Mouse (Mus musculus): Measurements from ENCODE around the gene Ak4. TPM values are rescaled to one million over a fixed set of nuclear protein-coding genes. Genes with fewer than 3 reads are reported as not detected.

Gene Ak4
- polyA plus RNA-seq, 1 experiment from 2014 or later, result 4.6 TPM

DNA sequence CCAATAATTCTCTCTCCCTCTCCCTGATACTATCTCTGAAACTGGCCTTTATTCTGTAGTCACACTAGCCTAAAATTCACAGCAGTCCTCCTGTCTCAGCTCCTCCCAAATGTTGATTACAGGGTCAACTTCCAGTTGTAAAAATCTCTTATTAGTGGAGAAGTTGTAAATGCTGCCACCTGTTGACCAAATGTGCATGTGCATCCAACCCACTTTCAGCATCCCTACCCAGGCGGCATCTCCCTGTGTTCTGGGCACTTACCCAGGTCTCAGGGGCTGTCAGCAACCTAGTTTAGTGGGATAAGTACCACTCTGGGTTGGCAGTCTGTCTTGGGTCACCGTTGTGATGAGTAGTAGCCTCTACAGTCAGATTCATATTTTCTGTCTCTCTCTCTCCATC is 39.3 kb downstream of the Ak4 start:
- Histone ChIP-seq H3K27me3 (ENCODE audit: control insufficient read depth, insufficient read depth, low read length) (no peaks in the 10 kb centered on the region), H3K9ac (ENCODE audit: low read length) (no peak overlapping the region), H3K27ac (replicated peaks; ENCODE audit: low read depth, low read length) (no peak overlapping the region), H3K9me3 (ENCODE audit: control insufficient read depth, low read length) (no peaks in the 10 kb centered on the region), H3K4me2 (ENCODE audit: low read depth, severe bottlenecking) (no peak overlapping the region), H3K36me3 (ENCODE audit: control insufficient read depth, insufficient read depth, low read length) (no peaks in the 10 kb centered on the region), H3K4me3 (ENCODE audit: low read depth, low read length) (no peak overlapping the region), H3K4me1 (ENCODE audit: control insufficient read depth, insufficient read depth, low read length) (no peaks in the 10 kb centered on the region)
- DNase-seq (ENCODE audit: low spot score) (peak; percentile 61), ATAC-seq (ENCODE audit: insufficient number of reproducible peaks, low FRiP score, low TSS enrichment, low read depth) (no peak)
- 54% methylated on average over 2 of the region's 2 CpGs for WGBS

- ATAC-seq (ENCODE audit: insufficient number of reproducible peaks, low FRiP score, low TSS enrichment, low read depth) (no peak), DNase-seq (ENCODE audit: low spot score) (no peak)
- no peak overlapping the region for H3K27ac ChIP-seq (replicated peaks; ENCODE audit: low read depth, low read length)
- no peak overlapping the region for H3K4me2 ChIP-seq (ENCODE audit: low read depth, severe bottlenecking)
- WGBS, result 86% methylated on average over 4 of the region's 4 CpGs
- H3K9me3 ChIP-seq (ENCODE audit: control insufficient read depth, low read length), result no peaks in the 10 kb centered on the region
- no peaks in the 10 kb centered on the region for H3K27me3 ChIP-seq (ENCODE audit: control insufficient read depth, insufficient read depth, low read length)
- no peaks in the 10 kb centered on the region for H3K36me3 ChIP-seq (ENCODE audit: control insufficient read depth, insufficient read depth, low read length)
- H3K4me1 ChIP-seq (ENCODE audit: control insufficient read depth, insufficient read depth, low read length), result no peaks in the 10 kb centered on the region
- no peak overlapping the region for H3K4me3 ChIP-seq (ENCODE audit: low read depth, low read length)
- H3K9ac ChIP-seq (ENCODE audit: low read length), result no peak overlapping the region
Observed at GRCm38 (mm10) chr4:101459358-101459757, 40.3 kb downstream of the Ak4 start.

DNA sequence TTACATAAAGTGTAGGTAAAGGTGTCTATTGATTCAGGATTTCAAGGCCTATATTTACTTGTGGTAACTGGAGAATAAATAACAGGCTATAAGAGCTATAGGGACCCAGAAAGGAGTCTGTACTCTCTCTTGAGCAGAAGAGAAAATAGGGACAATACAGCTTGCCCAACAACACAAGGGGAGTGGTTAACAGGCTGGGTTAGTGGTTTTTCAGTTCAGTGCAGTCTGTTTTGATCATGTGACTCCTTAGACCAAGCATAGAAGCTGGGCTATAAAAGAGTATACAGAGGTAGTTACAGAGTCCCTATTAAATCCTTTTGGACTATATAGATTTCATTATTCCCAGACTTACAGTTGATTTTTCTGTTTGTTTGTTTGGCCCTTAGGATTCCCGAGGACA is 41.0 kb downstream of the Ak4 start:
- Histone ChIP-seq H3K9me3 (ENCODE audit: control insufficient read depth, low read length) (no peaks in the 10 kb centered on the region), H3K27me3 (ENCODE audit: control insufficient read depth, insufficient read depth, low read length) (no peaks in the 10 kb centered on the region), H3K36me3 (ENCODE audit: control insufficient read depth, insufficient read depth, low read length) (no peaks in the 10 kb centered on the region), H3K4me3 (ENCODE audit: low read depth, low read length) (no peak overlapping the region), H3K4me1 (ENCODE audit: control insufficient read depth, insufficient read depth, low read length) (no peaks in the 10 kb centered on the region), H3K9ac (ENCODE audit: low read length) (no peak overlapping the region), H3K27ac (replicated peaks; ENCODE audit: low read depth, low read length) (no peak overlapping the region), H3K4me2 (ENCODE audit: low read depth, severe bottlenecking) (no peak overlapping the region)
- ATAC-seq (ENCODE audit: insufficient number of reproducible peaks, low FRiP score, low TSS enrichment, low read depth) (no peak), DNase-seq (ENCODE audit: low spot score) (no peak)
- WGBS, result 77% methylated on average over 1 of the region's 1 CpGs

GRCm38 (mm10) chr4:101462065-101462464 is 43.0 kb downstream of the Ak4 start:
- DNase-seq (ENCODE audit: low spot score), result no peak
- no peaks in the 10 kb centered on the region for H3K36me3 ChIP-seq (ENCODE audit: control insufficient read depth, insufficient read depth, low read length)
- no peaks in the 10 kb centered on the region for H3K4me1 ChIP-seq (ENCODE audit: control insufficient read depth, insufficient read depth, low read length)
- no peak for ATAC-seq (ENCODE audit: insufficient number of reproducible peaks, low FRiP score, low TSS enrichment, low read depth)
- H3K27ac ChIP-seq (replicated peaks; ENCODE audit: low read depth, low read length), result no peak overlapping the region
- no peak overlapping the region for H3K9ac ChIP-seq (ENCODE audit: low read length)
- H3K4me3 ChIP-seq (ENCODE audit: low read depth, low read length), result no peak overlapping the region
- no peaks in the 10 kb centered on the region for H3K27me3 ChIP-seq (ENCODE audit: control insufficient read depth, insufficient read depth, low read length)
- WGBS, result 87% methylated on average over 2 of the region's 2 CpGs
- H3K4me2 ChIP-seq (ENCODE audit: low read depth, severe bottlenecking), result no peak overlapping the region
- H3K9me3 ChIP-seq (ENCODE audit: control insufficient read depth, low read length), result no peaks in the 10 kb centered on the region

GRCm38 (mm10) chr4:101466264-101466663 is 47.2 kb downstream of the Ak4 start:
- no peaks in the 10 kb centered on the region for H3K27me3 ChIP-seq (ENCODE audit: control insufficient read depth, insufficient read depth, low read length)
- DNase-seq (ENCODE audit: low spot score) (no peak), ATAC-seq (ENCODE audit: insufficient number of reproducible peaks, low FRiP score, low TSS enrichment, low read depth) (no peak)
- H3K4me2 ChIP-seq (ENCODE audit: low read depth, severe bottlenecking), result no peak overlapping the region
- 79% methylated on average over 3 of the region's 3 CpGs for WGBS
- H3K9ac ChIP-seq (ENCODE audit: low read length), result no peak overlapping the region
- no peak overlapping the region for H3K27ac ChIP-seq (replicated peaks; ENCODE audit: low read depth, low read length)
- no peak overlapping the region for H3K4me3 ChIP-seq (ENCODE audit: low read depth, low read length)
- H3K9me3 ChIP-seq (ENCODE audit: control insufficient read depth, low read length), result no peaks in the 10 kb centered on the region
- no peaks in the 10 kb centered on the region for H3K4me1 ChIP-seq (ENCODE audit: control insufficient read depth, insufficient read depth, low read length)
- H3K36me3 ChIP-seq (ENCODE audit: control insufficient read depth, insufficient read depth, low read length), result no peaks in the 10 kb centered on the region

- 86% methylated on average over 5 of the region's 5 CpGs for WGBS
- Histone ChIP-seq H3K36me3 (ENCODE audit: control insufficient read depth, insufficient read depth, low read length) (no peaks in the 10 kb centered on the region), H3K4me1 (ENCODE audit: control insufficient read depth, insufficient read depth, low read length) (no peaks in the 10 kb centered on the region), H3K9me3 (ENCODE audit: control insufficient read depth, low read length) (no peaks in the 10 kb centered on the region), H3K27ac (replicated peaks; ENCODE audit: low read depth, low read length) (no peak overlapping the region), H3K4me3 (ENCODE audit: low read depth, low read length) (no peak overlapping the region), H3K27me3 (ENCODE audit: control insufficient read depth, insufficient read depth, low read length) (no peaks in the 10 kb centered on the region), H3K9ac (ENCODE audit: low read length) (no peak overlapping the region), H3K4me2 (ENCODE audit: low read depth, severe bottlenecking) (no peak overlapping the region)
- DNase-seq (ENCODE audit: low spot score) (no peak), ATAC-seq (ENCODE audit: insufficient number of reproducible peaks, low FRiP score, low TSS enrichment, low read depth) (no peak)
Observed at GRCm38 (mm10) chr4:101469242-101469641, 50.2 kb downstream of the Ak4 start.

DNA sequence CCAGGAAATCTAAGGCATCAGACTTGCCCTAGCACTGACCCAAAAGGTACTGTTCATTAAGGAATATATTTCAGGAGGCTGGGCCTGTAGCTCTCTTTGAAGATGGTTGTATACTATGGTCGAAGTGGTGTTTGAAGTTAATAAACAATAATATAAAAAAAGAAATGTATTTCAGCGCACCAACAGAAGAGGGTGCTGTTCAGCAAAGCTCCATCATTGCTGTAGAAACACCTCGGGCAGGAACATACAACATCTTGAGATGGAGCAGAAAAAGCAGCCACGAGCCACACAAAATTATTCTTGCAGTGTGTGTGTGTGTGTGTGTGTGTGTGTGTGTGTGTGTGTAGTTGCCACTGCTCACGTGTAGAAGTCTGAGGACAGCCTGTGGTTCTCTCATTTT is 51.5 kb downstream of the Ak4 start:
- no peak overlapping the region for H3K27ac ChIP-seq (replicated peaks; ENCODE audit: low read depth, low read length)
- H3K4me3 ChIP-seq (ENCODE audit: low read depth, low read length), result no peak overlapping the region
- H3K27me3 ChIP-seq (ENCODE audit: control insufficient read depth, insufficient read depth, low read length), result no peaks in the 10 kb centered on the region
- no peaks in the 10 kb centered on the region for H3K9me3 ChIP-seq (ENCODE audit: control insufficient read depth, low read length)
- no peak overlapping the region for H3K9ac ChIP-seq (ENCODE audit: low read length)
- H3K4me2 ChIP-seq (ENCODE audit: low read depth, severe bottlenecking), result no peak overlapping the region
- H3K4me1 ChIP-seq (ENCODE audit: control insufficient read depth, insufficient read depth, low read length), result no peaks in the 10 kb centered on the region
- ATAC-seq (ENCODE audit: insufficient number of reproducible peaks, low FRiP score, low TSS enrichment, low read depth) (no peak), DNase-seq (ENCODE audit: low spot score) (no peak)
- H3K36me3 ChIP-seq (ENCODE audit: control insufficient read depth, insufficient read depth, low read length), result no peaks in the 10 kb centered on the region
- 72% methylated on average over 5 of the region's 5 CpGs for WGBS

GRCm38 (mm10) chr4:101472767-101473166 is 53.7 kb downstream of the Ak4 start:
- Histone ChIP-seq H3K36me3 (ENCODE audit: control insufficient read depth, insufficient read depth, low read length) (no peaks in the 10 kb centered on the region), H3K9ac (ENCODE audit: low read length) (no peak overlapping the region), H3K4me1 (ENCODE audit: control insufficient read depth, insufficient read depth, low read length) (no peaks in the 10 kb centered on the region), H3K27me3 (ENCODE audit: control insufficient read depth, insufficient read depth, low read length) (no peaks in the 10 kb centered on the region), H3K4me2 (ENCODE audit: low read depth, severe bottlenecking) (no peak overlapping the region), H3K27ac (replicated peaks; ENCODE audit: low read depth, low read length) (no peak overlapping the region), H3K9me3 (ENCODE audit: control insufficient read depth, low read length) (no peaks in the 10 kb centered on the region), H3K4me3 (ENCODE audit: low read depth, low read length) (no peak overlapping the region)
- DNase-seq (ENCODE audit: low spot score) (no peak), ATAC-seq (ENCODE audit: insufficient number of reproducible peaks, low FRiP score, low TSS enrichment, low read depth) (no peak)
- 95% methylated on average over 3 of the region's 3 CpGs for WGBS

DNA sequence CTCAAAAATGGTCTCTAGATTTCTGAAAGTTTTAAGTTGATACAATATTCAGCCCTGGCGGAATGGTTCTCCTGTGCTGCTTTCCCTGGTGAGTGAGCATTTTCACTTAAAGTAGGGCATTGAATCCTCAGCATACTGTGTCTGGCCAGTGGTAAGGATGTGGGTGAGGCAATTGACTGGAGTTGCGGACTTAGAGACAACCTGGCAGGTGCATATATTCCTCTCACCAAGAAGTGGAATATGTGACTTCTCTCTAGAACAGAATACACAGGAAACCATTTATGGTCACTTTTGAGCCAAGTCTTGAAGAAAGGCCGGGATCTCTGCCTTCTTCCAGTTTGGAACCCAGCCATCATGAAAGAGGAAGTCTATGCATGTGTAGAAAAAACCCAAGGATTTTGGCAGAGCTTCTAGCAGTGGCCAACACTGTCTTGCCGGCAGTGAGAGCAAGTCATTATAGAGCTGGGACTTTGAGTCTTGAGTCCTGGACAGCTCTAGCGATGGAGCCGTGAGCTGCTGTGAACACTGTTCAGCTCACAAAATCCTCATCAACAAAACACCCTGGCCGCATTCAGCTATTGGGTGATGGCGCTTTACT is 71.3 kb downstream of the Ak4 start:
- Histone ChIP-seq H3K9ac (ENCODE audit: low read length) (no peak overlapping the region), H3K27me3 (ENCODE audit: control insufficient read depth, insufficient read depth, low read length) (0 out of 2 replicates have a peak, but pooled peaks cover 4% of the 10 kb centered on the region), H3K4me3 (ENCODE audit: low read depth, low read length) (no peak overlapping the region), H3K36me3 (ENCODE audit: control insufficient read depth, insufficient read depth, low read length) (no peaks in the 10 kb centered on the region), H3K27ac (replicated peaks; ENCODE audit: low read depth, low read length) (no peak overlapping the region), H3K9me3 (ENCODE audit: control insufficient read depth, low read length) (no peaks in the 10 kb centered on the region), H3K4me1 (ENCODE audit: control insufficient read depth, insufficient read depth, low read length) (no peaks in the 10 kb centered on the region), H3K4me2 (ENCODE audit: low read depth, severe bottlenecking) (no peak overlapping the region)
- ATAC-seq (ENCODE audit: insufficient number of reproducible peaks, low FRiP score, low TSS enrichment, low read depth) (no peak), DNase-seq (ENCODE audit: low spot score) (no peak)
- WGBS, result 91% methylated on average over 8 of the region's 8 CpGs
